Comparison of ENCODE assay signal across 10 mouse cellular contexts in the genomic region with DNA sequence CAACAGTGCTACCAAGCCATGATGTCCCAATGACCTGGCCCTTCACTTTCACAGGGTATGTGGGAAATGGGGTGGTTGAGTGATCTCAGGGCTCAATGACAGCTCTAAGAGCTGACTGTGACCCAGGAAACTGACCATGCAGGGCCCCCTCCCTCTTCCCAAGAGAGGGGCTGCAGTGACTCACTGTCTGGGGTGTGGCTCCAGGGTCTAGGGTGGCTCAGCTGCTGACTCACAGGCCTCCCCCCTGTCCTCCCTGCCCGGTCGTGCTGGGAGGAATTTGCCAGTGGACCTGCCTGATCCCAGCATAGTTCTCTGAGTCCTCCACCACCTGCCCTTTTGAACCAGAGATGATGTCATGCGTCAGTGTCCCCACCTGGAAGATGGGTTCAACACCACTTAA. TPM values are rescaled to one million over a fixed set of nuclear protein-coding genes. Genes with fewer than 3 reads are reported as not detected.
DNase-seq lines count a peak whose midpoint lies in the region; ATAC-seq and TF ChIP-seq lines count a peak whose summit lies in the region.
"Had no signal": no experiment of that assay in that cellular context is flagged by ENCODE, and none has a peak within 500 bp of the region (broad histone marks: within the 10 kb centered on the region; RNA-seq: fewer than 3 reads in every experiment).

No protein-coding gene starts in this region.

- peaks cover 37% of the 10 kb centered on the region for H3K4me1 ChIP-seq in kidney, embryonic 14.5 days (ENCODE audit: control insufficient read depth, insufficient read depth, low read length)
- H3K4me1 ChIP-seq in embryonic facial prominence, embryonic 13.5 days, result peaks cover 46% of the 10 kb centered on the region
- peaks cover 56% of the 10 kb centered on the region for H3K4me1 ChIP-seq in intestine, postnatal 0 days (replicated peaks; ENCODE audit: control insufficient read depth, insufficient read depth, low read length)
- peaks cover 10% of the 10 kb centered on the region; the same call in 1 of the 2 replicates for H3K4me1 ChIP-seq in neural tube, embryonic 14.5 days (ENCODE audit: control insufficient read depth, insufficient read depth, low read length)
- H3K4me1 ChIP-seq in midbrain, embryonic 14.5 days (ENCODE audit: control insufficient read depth, insufficient read depth, low read length), result peaks cover 15% of the 10 kb centered on the region

- peak overlapping the region; percentile 95 for H3K27ac ChIP-seq in kidney, embryonic 14.5 days (ENCODE audit: low read depth, low read length)
- H3K27ac ChIP-seq in embryonic facial prominence, embryonic 13.5 days, result peak overlapping the region; percentile 95
- H3K27ac ChIP-seq in intestine, postnatal 0 days (ENCODE audit: low read depth, low read length), result peak overlapping the region; percentile 98
- peak overlapping the region; percentile 16; the same call in 1 of the 2 replicates for H3K27ac ChIP-seq in neural tube, embryonic 14.5 days (ENCODE audit: low read depth, low read length)
- no peak overlapping the region for H3K27ac ChIP-seq in midbrain, embryonic 14.5 days (replicated peaks; ENCODE audit: low read depth, low read length)

- H3K36me3 ChIP-seq in kidney, embryonic 14.5 days (ENCODE audit: control insufficient read depth, insufficient read depth, low read length), result peaks cover 14% of the 10 kb centered on the region; the same call in 1 of the 2 replicates
- peaks cover 21% of the 10 kb centered on the region for H3K36me3 ChIP-seq in embryonic facial prominence, embryonic 13.5 days
- peaks cover 19% of the 10 kb centered on the region for H3K36me3 ChIP-seq in intestine, postnatal 0 days (ENCODE audit: control insufficient read depth, insufficient read depth)
- H3K36me3 ChIP-seq in neural tube, embryonic 14.5 days (ENCODE audit: control insufficient read depth, insufficient read depth, low read length), result peaks cover 3% of the 10 kb centered on the region; the same call in 1 of the 2 replicates
- H3K36me3 ChIP-seq in midbrain, embryonic 14.5 days (ENCODE audit: control insufficient read depth, insufficient read depth, low read length), result 0 out of 2 replicates have a peak, but pooled peaks cover 4% of the 10 kb centered on the region

- TF ChIP-seq CTCF in intestine, postnatal 0 days (IDR thresholded peaks at IDR 0.05; ENCODE audit: low read depth), result no peak

- ATAC-seq in kidney, embryonic 14.5 days (ENCODE audit: low FRiP score, low TSS enrichment), result 0 out of 2 replicates have a peak, but pooled peaks have one; percentile 6
- ATAC-seq in embryonic facial prominence, embryonic 13.5 days (ENCODE audit: insufficient number of reproducible peaks, insufficient read depth, low FRiP score, low TSS enrichment, low read depth), result no peak
- ATAC-seq in intestine, postnatal 0 days, result no peak
- no peak for ATAC-seq in neural tube, embryonic 14.5 days (ENCODE audit: low read depth)
- ATAC-seq in midbrain, embryonic 14.5 days (ENCODE audit: low FRiP score, low TSS enrichment), result no peak
- ATAC-seq: Patski had no signal

- H3K4me2 ChIP-seq in kidney, embryonic 14.5 days (replicated peaks; ENCODE audit: low read depth, low read length), result no peak overlapping the region
- H3K4me2 ChIP-seq in embryonic facial prominence, embryonic 13.5 days, result 0 out of 2 replicates have a peak overlapping the region, but pooled peaks have one; percentile 50
- peak overlapping the region; percentile 70 for H3K4me2 ChIP-seq in intestine, postnatal 0 days (replicated peaks; ENCODE audit: low read depth)
- H3K4me2 ChIP-seq in neural tube, embryonic 14.5 days (ENCODE audit: low read depth, low read length), result no peak overlapping the region
- H3K4me2 ChIP-seq in midbrain, embryonic 14.5 days (ENCODE audit: low read length), result no peak overlapping the region

- no peak overlapping the region for H3K9ac ChIP-seq in kidney, embryonic 14.5 days (ENCODE audit: low read depth, low read length)
- peak overlapping the region; percentile 22; the same call in 1 of the 2 replicates for H3K9ac ChIP-seq in embryonic facial prominence, embryonic 13.5 days
- H3K9ac ChIP-seq in intestine, postnatal 0 days (ENCODE audit: low read depth, low read length), result no peak overlapping the region
- no peak overlapping the region for H3K9ac ChIP-seq in neural tube, embryonic 14.5 days (replicated peaks; ENCODE audit: low read depth, low read length)
- no peak overlapping the region for H3K9ac ChIP-seq in midbrain, embryonic 14.5 days (replicated peaks; ENCODE audit: low read length)

- H3K9me3 ChIP-seq in kidney, embryonic 14.5 days (ENCODE audit: control insufficient read depth, low read length), result no peaks in the 10 kb centered on the region
- no peaks in the 10 kb centered on the region for H3K9me3 ChIP-seq in embryonic facial prominence, embryonic 13.5 days
- H3K9me3 ChIP-seq in intestine, postnatal 0 days (ENCODE audit: control insufficient read depth), result no peaks in the 10 kb centered on the region
- no peaks in the 10 kb centered on the region for H3K9me3 ChIP-seq in neural tube, embryonic 14.5 days (ENCODE audit: control insufficient read depth, low read length)
- H3K9me3 ChIP-seq in midbrain, embryonic 14.5 days (ENCODE audit: control insufficient read depth, low read length), result no peaks in the 10 kb centered on the region

- WGBS in kidney, embryonic 14.5 days, result 42% methylated on average over 3 of the region's 3 CpGs
- 62% methylated on average over 3 of the region's 3 CpGs for WGBS in embryonic facial prominence, embryonic 13.5 days
- WGBS in intestine, postnatal 0 days, result 35% methylated on average over 3 of the region's 3 CpGs
- 86% methylated on average over 3 of the region's 3 CpGs for WGBS in neural tube, embryonic 14.5 days
- WGBS in midbrain, embryonic 14.5 days, result 80% methylated on average over 3 of the region's 3 CpGs

- H3K4me3 ChIP-seq in kidney, embryonic 14.5 days (ENCODE audit: low read length), result no peak overlapping the region
- no peak overlapping the region for H3K4me3 ChIP-seq in embryonic facial prominence, embryonic 13.5 days
- no peak overlapping the region for H3K4me3 ChIP-seq in intestine, postnatal 0 days (ENCODE audit: low read depth, low read length)
- H3K4me3 ChIP-seq in neural tube, embryonic 14.5 days (ENCODE audit: low read depth, low read length), result no peak overlapping the region
- H3K4me3 ChIP-seq in midbrain, embryonic 14.5 days (replicated peaks; ENCODE audit: low read depth, low read length), result no peak overlapping the region

- DNase-seq in kidney, adult 9 months, result no peak
- no peak for DNase-seq in frontal cortex, adult 2 months (ENCODE audit: extremely low spot score in 1 of 2, low spot score in 1 of 2)
- no peak for DNase-seq in midbrain, embryonic 14.5 days
- no peak for DNase-seq in layer of hippocampus, adult 8-10 months (ENCODE audit: low spot score in 2 of 2)

- no peaks in the 10 kb centered on the region for H3K27me3 ChIP-seq in kidney, embryonic 14.5 days (ENCODE audit: control insufficient read depth, insufficient read depth, low read length)
- H3K27me3 ChIP-seq in embryonic facial prominence, embryonic 13.5 days, result no peaks in the 10 kb centered on the region
- H3K27me3 ChIP-seq in intestine, postnatal 0 days (replicated peaks; ENCODE audit: control insufficient read depth, insufficient read depth, low read length), result no peaks in the 10 kb centered on the region
- H3K27me3 ChIP-seq in neural tube, embryonic 14.5 days (ENCODE audit: control insufficient read depth, insufficient read depth, low read length), result no peaks in the 10 kb centered on the region
- no peaks in the 10 kb centered on the region for H3K27me3 ChIP-seq in midbrain, embryonic 14.5 days (ENCODE audit: control insufficient read depth, insufficient read depth, low read length)
- H3K27me3 ChIP-seq: Patski had no signal

RNA-seq across cellular contexts. Expression of gene Tmbim1, which starts 8.2 kb away (rescaled TPM):
- 16.3 and 18.1 TPM in 2 replicates for polyA plus RNA-seq in kidney, embryonic 14.5 days (2014; fragmentation: Nextera tagmentation; extraction: Ambion mirVana)
- polyA plus RNA-seq in embryonic facial prominence, embryonic 13.5 days (2015; fragmentation: Nextera tagmentation; extraction: Ambion mirVana), result 28.4 and 29.4 TPM in 2 replicates
- polyA plus RNA-seq in intestine, postnatal 0 days (2015; fragmentation: Nextera tagmentation; extraction: Ambion mirVana), result 47.4 and 49.1 TPM in 2 replicates
- 7.3 and 7.5 TPM in 2 replicates for polyA plus RNA-seq in neural tube, embryonic 14.5 days (2014; fragmentation: Nextera tagmentation; extraction: Ambion mirVana)
- 25.7 and 33.6 TPM in 2 replicates for polyA plus RNA-seq in frontal cortex, adult 2 months (2012; rRNA removed)
- polyA plus RNA-seq in midbrain, embryonic 14.5 days (2014; fragmentation: Nextera tagmentation; extraction: Ambion mirVana), result 3.8 and 5.6 TPM in 2 replicates
- 10 to 100 TPM; 24.9 to 37.2 (median 33.3) TPM for total RNA-seq in layer of hippocampus, adult 8-10 months (2022)

RNA-seq across cellular contexts. Expression of gene Pnkd, which starts 12.5 kb away (rescaled TPM):
- polyA plus RNA-seq in kidney, embryonic 14.5 days (2014; fragmentation: Nextera tagmentation; extraction: Ambion mirVana), result 126 and 154 TPM in 2 replicates
- polyA plus RNA-seq in embryonic facial prominence, embryonic 13.5 days (2015; fragmentation: Nextera tagmentation; extraction: Ambion mirVana), result 95.1 and 112 TPM in 2 replicates
- polyA plus RNA-seq in intestine, postnatal 0 days (2015; fragmentation: Nextera tagmentation; extraction: Ambion mirVana), result 103 and 107 TPM in 2 replicates
- 137 and 145 TPM in 2 replicates for polyA plus RNA-seq in neural tube, embryonic 14.5 days (2014; fragmentation: Nextera tagmentation; extraction: Ambion mirVana)
- 110 and 135 TPM in 2 replicates for polyA plus RNA-seq in frontal cortex, adult 2 months (2012; rRNA removed)
- polyA plus RNA-seq in midbrain, embryonic 14.5 days (2014; fragmentation: Nextera tagmentation; extraction: Ambion mirVana), result 99.0 and 107 TPM in 2 replicates
- total RNA-seq in layer of hippocampus, adult 8-10 months (2022), result 100 to 1,000 TPM; 170 to 190 (median 177) TPM

RNA-seq across cellular contexts. Expression of gene Aamp, which starts 12.7 kb away (rescaled TPM):
- polyA plus RNA-seq in kidney, embryonic 14.5 days (2014; fragmentation: Nextera tagmentation; extraction: Ambion mirVana), result 249 and 258 TPM in 2 replicates
- polyA plus RNA-seq in embryonic facial prominence, embryonic 13.5 days (2015; fragmentation: Nextera tagmentation; extraction: Ambion mirVana), result 224 and 225 TPM in 2 replicates
- 130 and 136 TPM in 2 replicates for polyA plus RNA-seq in intestine, postnatal 0 days (2015; fragmentation: Nextera tagmentation; extraction: Ambion mirVana)
- polyA plus RNA-seq in neural tube, embryonic 14.5 days (2014; fragmentation: Nextera tagmentation; extraction: Ambion mirVana), result 188 and 204 TPM in 2 replicates
- 182 and 184 TPM in 2 replicates for polyA plus RNA-seq in frontal cortex, adult 2 months (2012; rRNA removed)
- 184 and 205 TPM in 2 replicates for polyA plus RNA-seq in midbrain, embryonic 14.5 days (2014; fragmentation: Nextera tagmentation; extraction: Ambion mirVana)
- total RNA-seq in layer of hippocampus, adult 8-10 months (2022), result 100 to 1,000 TPM; 150 to 159 (median 154) TPM

RNA-seq across cellular contexts. Expression of gene Gpbar1, which starts 18.9 kb away (rescaled TPM):
- 2.5 and 3.2 TPM in 2 replicates for polyA plus RNA-seq in kidney, embryonic 14.5 days (2014; fragmentation: Nextera tagmentation; extraction: Ambion mirVana)
- 0.20 and 0.33 TPM in 2 replicates for polyA plus RNA-seq in embryonic facial prominence, embryonic 13.5 days (2015; fragmentation: Nextera tagmentation; extraction: Ambion mirVana)
- polyA plus RNA-seq in intestine, postnatal 0 days (2015; fragmentation: Nextera tagmentation; extraction: Ambion mirVana), result 0.78 and 0.93 TPM in 2 replicates
- polyA plus RNA-seq in neural tube, embryonic 14.5 days (2014; fragmentation: Nextera tagmentation; extraction: Ambion mirVana), result not detected in 2 replicates
- polyA plus RNA-seq in frontal cortex, adult 2 months (2012; rRNA removed), result 0.14 TPM in 1 of 2 replicates, not detected in the other
- polyA plus RNA-seq in midbrain, embryonic 14.5 days (2014; fragmentation: Nextera tagmentation; extraction: Ambion mirVana), result 0.27 and 0.39 TPM in 2 replicates
- total RNA-seq in layer of hippocampus, adult 8-10 months (2022), result not detected
- total RNA-seq: heart, postnatal 10 days had no signal

Comparison
In these comparisons a context has a peak if more than half of its experiments do, and no peak if none do; other contexts are left out.
1. H3K4me2 ChIP-seq: peak in embryonic facial prominence, embryonic 13.5 days (single experiment) and intestine, postnatal 0 days (single experiment); none in kidney, embryonic 14.5 days (single experiment), neural tube, embryonic 14.5 days (single experiment) and midbrain, embryonic 14.5 days (single experiment).